9 mouse cellular contexts compared by ENCODE assay signal in genomic region chr17:30498376-30498719, GRCm38 (mm10).
DNase-seq lines count a peak whose midpoint lies in the region; ATAC-seq lines count a peak whose summit lies in the region.
"Had no signal": no experiment of that assay in that cellular context is flagged by ENCODE, and none has a peak within 500 bp of the region (broad histone marks: within the 10 kb centered on the region; RNA-seq: fewer than 3 reads in every experiment).

No protein-coding gene starts in this region.

- no peaks in the 10 kb centered on the region for H3K27me3 ChIP-seq in embryonic facial prominence, embryonic 14.5 days (replicated peaks; ENCODE audit: control insufficient read depth, insufficient read depth, low read length)
- H3K27me3 ChIP-seq in embryonic facial prominence, embryonic 10.5 days (replicated peaks; ENCODE audit: low read depth, poor library complexity, severe bottlenecking), result no peaks in the 10 kb centered on the region
- no peaks in the 10 kb centered on the region for H3K27me3 ChIP-seq in forebrain, embryonic 13.5 days
- H3K27me3 ChIP-seq in hindbrain, embryonic 12.5 days, result no peaks in the 10 kb centered on the region
- H3K27me3 ChIP-seq: liver, embryonic 13.5 days had no signal

- no peak overlapping the region for H3K4me2 ChIP-seq in embryonic facial prominence, embryonic 14.5 days (ENCODE audit: low read depth, low read length)
- H3K4me2 ChIP-seq in forebrain, embryonic 13.5 days, result no peak overlapping the region
- no peak overlapping the region for H3K4me2 ChIP-seq in hindbrain, embryonic 12.5 days (replicated peaks)
- H3K4me2 ChIP-seq: liver, embryonic 13.5 days had no signal

- WGBS in embryonic facial prominence, embryonic 14.5 days, result 55% methylated on average over 6 of the region's 6 CpGs
- WGBS in embryonic facial prominence, embryonic 10.5 days, result 87% methylated on average over 6 of the region's 6 CpGs
- 36% methylated on average over 6 of the region's 6 CpGs for WGBS in forebrain, embryonic 13.5 days
- WGBS in hindbrain, embryonic 12.5 days, result 41% methylated on average over 6 of the region's 6 CpGs

- H3K4me3 ChIP-seq in embryonic facial prominence, embryonic 14.5 days (ENCODE audit: low read depth, low read length), result no peak overlapping the region
- H3K4me3 ChIP-seq in embryonic facial prominence, embryonic 10.5 days, result no peak overlapping the region
- no peak overlapping the region for H3K4me3 ChIP-seq in forebrain, embryonic 13.5 days
- no peak overlapping the region for H3K4me3 ChIP-seq in hindbrain, embryonic 12.5 days
- H3K4me3 ChIP-seq: liver, embryonic 13.5 days had no signal

- no peaks in the 10 kb centered on the region for H3K36me3 ChIP-seq in embryonic facial prominence, embryonic 14.5 days (ENCODE audit: control insufficient read depth, insufficient read depth, low read length)
- peaks cover 5% of the 10 kb centered on the region; the same call in 1 of the 2 replicates for H3K36me3 ChIP-seq in embryonic facial prominence, embryonic 10.5 days (replicated peaks)
- no peaks in the 10 kb centered on the region for H3K36me3 ChIP-seq in forebrain, embryonic 13.5 days (ENCODE audit: poor library complexity, severe bottlenecking)
- no peaks in the 10 kb centered on the region for H3K36me3 ChIP-seq in hindbrain, embryonic 12.5 days

- no peak for ATAC-seq in embryonic facial prominence, embryonic 14.5 days (ENCODE audit: low read depth)
- ATAC-seq in forebrain, embryonic 13.5 days, result 0 out of 2 replicates have a peak, but pooled peaks have one; percentile 21
- ATAC-seq in hindbrain, embryonic 12.5 days (ENCODE audit: low FRiP score), result no peak
- ATAC-seq in erythroblast, adult 5-6 weeks (replicated peaks; ENCODE audit: low FRiP score, poor library complexity, severe bottlenecking), result no peak
- ATAC-seq in activated CD4-positive, CD25-positive, alpha-beta regulatory T cell, adult 4 months, result no peak

- H3K9ac ChIP-seq in embryonic facial prominence, embryonic 14.5 days (ENCODE audit: low read depth, low read length), result no peak overlapping the region
- no peak overlapping the region for H3K9ac ChIP-seq in forebrain, embryonic 13.5 days
- no peak overlapping the region for H3K9ac ChIP-seq in hindbrain, embryonic 12.5 days
- H3K9ac ChIP-seq: liver, embryonic 13.5 days had no signal

- no peak overlapping the region for H3K27ac ChIP-seq in embryonic facial prominence, embryonic 14.5 days (replicated peaks; ENCODE audit: low read depth, low read length)
- no peak overlapping the region for H3K27ac ChIP-seq in embryonic facial prominence, embryonic 10.5 days (replicated peaks)
- H3K27ac ChIP-seq in forebrain, embryonic 13.5 days, result peak overlapping the region; percentile 78; the same call in 1 of the 2 replicates
- H3K27ac ChIP-seq in hindbrain, embryonic 12.5 days, result peak overlapping the region; percentile 76
- H3K27ac ChIP-seq: liver, embryonic 13.5 days had no signal

- no peaks in the 10 kb centered on the region for H3K9me3 ChIP-seq in embryonic facial prominence, embryonic 14.5 days (ENCODE audit: control insufficient read depth, low read length)
- no peaks in the 10 kb centered on the region for H3K9me3 ChIP-seq in embryonic facial prominence, embryonic 10.5 days
- no peaks in the 10 kb centered on the region for H3K9me3 ChIP-seq in forebrain, embryonic 13.5 days (replicated peaks)
- H3K9me3 ChIP-seq in hindbrain, embryonic 12.5 days (replicated peaks), result no peaks in the 10 kb centered on the region
- H3K9me3 ChIP-seq: liver, embryonic 13.5 days had no signal

- DNase-seq in embryonic facial prominence, embryonic 14.5 days (ENCODE audit: low spot score), result peak; percentile 45
- no peak for DNase-seq in embryonic facial prominence, embryonic 10.5 days (ENCODE audit: low spot score)
- DNase-seq in NIH3T3 (ENCODE audit: low read depth), result peak; percentile 51
- peak; percentile 55 for DNase-seq in lung, postnatal 10 days
- DNase-seq: liver, embryonic 13.5 days had no signal

- H3K4me1 ChIP-seq in embryonic facial prominence, embryonic 14.5 days (ENCODE audit: control insufficient read depth, insufficient read depth, low read length), result no peaks in the 10 kb centered on the region
- H3K4me1 ChIP-seq in embryonic facial prominence, embryonic 10.5 days, result no peaks in the 10 kb centered on the region
- peaks cover 37% of the 10 kb centered on the region for H3K4me1 ChIP-seq in forebrain, embryonic 13.5 days
- H3K4me1 ChIP-seq in hindbrain, embryonic 12.5 days, result peaks cover 27% of the 10 kb centered on the region
- H3K4me1 ChIP-seq: liver, embryonic 13.5 days had no signal

Comparison
In these comparisons a context has a peak if more than half of its experiments do, and no peak if none do; other contexts are left out.
1. H3K27ac ChIP-seq: peak in forebrain, embryonic 13.5 days (single experiment) and hindbrain, embryonic 12.5 days (single experiment); none in embryonic facial prominence, embryonic 14.5 days (single experiment) and embryonic facial prominence, embryonic 10.5 days (single experiment).